10 mouse cellular contexts compared by ENCODE assay signal in genomic region chr9:71879972-71880371, GRCm38 (mm10).
DNase-seq lines count a peak whose midpoint lies in the region; ATAC-seq and TF ChIP-seq lines count a peak whose summit lies in the region.
"Had no signal": no experiment of that assay in that cellular context is flagged by ENCODE, and none has a peak within 500 bp of the region (broad histone marks: within the 10 kb centered on the region; RNA-seq: fewer than 3 reads in every experiment).

No protein-coding gene starts in this region.

- H3K27me3 ChIP-seq in kidney, embryonic 15.5 days: no peaks in the 10 kb centered on the region
- no peaks in the 10 kb centered on the region for H3K27me3 ChIP-seq in embryonic facial prominence, embryonic 11.5 days (ENCODE audit: control insufficient read depth, insufficient read depth, low read length)
- H3K27me3 ChIP-seq in hindbrain, embryonic 12.5 days: no peaks in the 10 kb centered on the region
- H3K27me3 ChIP-seq in neural tube, embryonic 13.5 days: no peaks in the 10 kb centered on the region
- no peaks in the 10 kb centered on the region for H3K27me3 ChIP-seq in heart, adult 2 months (ENCODE audit: control insufficient read depth, insufficient read depth, low read length)
- H3K27me3 ChIP-seq: limb, embryonic 12.5 days had no signal

- peak overlapping the region; percentile 25 for H3K27ac ChIP-seq in kidney, embryonic 15.5 days
- H3K27ac ChIP-seq in embryonic facial prominence, embryonic 11.5 days (replicated peaks; ENCODE audit: low read depth, low read length): 0 out of 2 replicates have a peak overlapping the region, but pooled peaks have one; percentile 25
- H3K27ac ChIP-seq in hindbrain, embryonic 12.5 days: peak overlapping the region; percentile 86
- H3K27ac ChIP-seq in neural tube, embryonic 13.5 days (replicated peaks): peak overlapping the region; percentile 84
- no peak overlapping the region for H3K27ac ChIP-seq in heart, adult 2 months
- H3K27ac ChIP-seq: limb, embryonic 12.5 days had no signal

- TF ChIP-seq EP300 in heart, adult 2 months (IDR thresholded peaks at IDR 0.05; ENCODE audit: insufficient read depth, low read depth, low read length): no peak

- intact Hi-C loops in heart, adult 2 months (cut with DNase I): loop anchor here (5.0 kb wide), 1 partner anchor 312 kb away; no protein-coding TSS in a partner anchor

- no peak overlapping the region for H3K9ac ChIP-seq in kidney, embryonic 15.5 days
- no peak overlapping the region for H3K9ac ChIP-seq in embryonic facial prominence, embryonic 11.5 days (replicated peaks; ENCODE audit: low read length)
- H3K9ac ChIP-seq in hindbrain, embryonic 12.5 days: no peak overlapping the region
- H3K9ac ChIP-seq in neural tube, embryonic 13.5 days: no peak overlapping the region
- H3K9ac ChIP-seq in heart, adult 2 months (ENCODE audit: low read depth, low read length): no peak overlapping the region
- H3K9ac ChIP-seq: limb, embryonic 12.5 days had no signal

- no peak for DNase-seq in kidney, postnatal 25 days
- DNase-seq in embryonic facial prominence, embryonic 11.5 days (ENCODE audit: low spot score): peak; percentile 45
- DNase-seq in thymus, postnatal 10 days (ENCODE audit: low spot score in 2 of 2): no peak
- no peak for DNase-seq in adrenal gland, postnatal 14 days
- no peak for DNase-seq in heart, adult 2 months
- DNase-seq: heart, postnatal 36 days had no signal

- peaks cover 10% of the 10 kb centered on the region for H3K4me1 ChIP-seq in kidney, embryonic 15.5 days
- no peaks in the 10 kb centered on the region for H3K4me1 ChIP-seq in embryonic facial prominence, embryonic 11.5 days (ENCODE audit: control insufficient read depth, insufficient read depth, low read length)
- H3K4me1 ChIP-seq in hindbrain, embryonic 12.5 days: peaks cover 39% of the 10 kb centered on the region
- peaks cover 48% of the 10 kb centered on the region for H3K4me1 ChIP-seq in neural tube, embryonic 13.5 days (replicated peaks)
- no peaks in the 10 kb centered on the region for H3K4me1 ChIP-seq in heart, adult 2 months (ENCODE audit: control insufficient read depth, insufficient read depth, low read length)

- no peaks in the 10 kb centered on the region for H3K9me3 ChIP-seq in kidney, embryonic 15.5 days (replicated peaks)
- H3K9me3 ChIP-seq in embryonic facial prominence, embryonic 11.5 days (replicated peaks; ENCODE audit: control insufficient read depth, low read length): no peaks in the 10 kb centered on the region
- no peaks in the 10 kb centered on the region for H3K9me3 ChIP-seq in hindbrain, embryonic 12.5 days (replicated peaks)
- 0 out of 2 replicates have a peak, but pooled peaks cover 2% of the 10 kb centered on the region for H3K9me3 ChIP-seq in neural tube, embryonic 13.5 days
- H3K9me3 ChIP-seq: limb, embryonic 12.5 days had no signal

- H3K79me2 ChIP-seq in heart, adult 2 months (replicated peaks; ENCODE audit: control insufficient read depth, insufficient read depth, low read length): no peaks in the 10 kb centered on the region

- no peak for TF ChIP-seq CTCF in heart, adult 2 months (IDR thresholded peaks at IDR 0.05)

- no peak for ATAC-seq in kidney, embryonic 15.5 days (replicated peaks; ENCODE audit: low FRiP score)
- no peak for ATAC-seq in embryonic facial prominence, embryonic 11.5 days (replicated peaks; ENCODE audit: insufficient number of reproducible peaks, low FRiP score, low TSS enrichment, low read depth)
- ATAC-seq in hindbrain, embryonic 12.5 days (ENCODE audit: low FRiP score): peak; percentile 65; the same call in 1 of the 2 replicates
- ATAC-seq in neural tube, embryonic 13.5 days (ENCODE audit: low read depth): 0 out of 2 replicates have a peak, but pooled peaks have one; percentile 60

- H3K4me3 ChIP-seq in kidney, embryonic 15.5 days (replicated peaks): no peak overlapping the region
- no peak overlapping the region for H3K4me3 ChIP-seq in embryonic facial prominence, embryonic 11.5 days (ENCODE audit: low read depth, low read length)
- no peak overlapping the region for H3K4me3 ChIP-seq in hindbrain, embryonic 12.5 days
- no peak overlapping the region for H3K4me3 ChIP-seq in neural tube, embryonic 13.5 days
- no peak overlapping the region for H3K4me3 ChIP-seq in heart, adult 2 months
- H3K4me3 ChIP-seq: limb, embryonic 12.5 days had no signal

- no peak overlapping the region for H3K4me2 ChIP-seq in kidney, embryonic 15.5 days
- no peak overlapping the region for H3K4me2 ChIP-seq in embryonic facial prominence, embryonic 11.5 days (ENCODE audit: low read depth, low read length)
- H3K4me2 ChIP-seq in hindbrain, embryonic 12.5 days (replicated peaks): no peak overlapping the region
- H3K4me2 ChIP-seq in neural tube, embryonic 13.5 days: no peak overlapping the region
- H3K4me2 ChIP-seq: limb, embryonic 12.5 days had no signal

- peaks cover 56% of the 10 kb centered on the region for H3K36me3 ChIP-seq in kidney, embryonic 15.5 days
- no peaks in the 10 kb centered on the region; the same call in 1 of the 2 replicates for H3K36me3 ChIP-seq in embryonic facial prominence, embryonic 11.5 days (replicated peaks; ENCODE audit: control insufficient read depth, insufficient read depth, low read depth, low read length)
- H3K36me3 ChIP-seq in hindbrain, embryonic 12.5 days: peaks cover 34% of the 10 kb centered on the region
- peaks cover 47% of the 10 kb centered on the region for H3K36me3 ChIP-seq in neural tube, embryonic 13.5 days
- H3K36me3 ChIP-seq in heart, adult 2 months (ENCODE audit: control insufficient read depth, insufficient read depth, low read length): peaks cover 5% of the 10 kb centered on the region

- WGBS in kidney, embryonic 15.5 days: 53% methylated on average over 5 of the region's 5 CpGs
- WGBS in embryonic facial prominence, embryonic 11.5 days: 32% methylated on average over 5 of the region's 5 CpGs
- 27% methylated on average over 5 of the region's 5 CpGs for WGBS in hindbrain, embryonic 12.5 days
- WGBS in neural tube, embryonic 13.5 days: 12% methylated on average over 5 of the region's 5 CpGs
- WGBS in heart, adult 2 months: 66% methylated on average over 5 of the region's 5 CpGs

- TF ChIP-seq POLR2A in heart, adult 2 months (IDR thresholded peaks at IDR 0.05; ENCODE audit: insufficient read depth, low read depth, low read length): no peak

Comparison
In these comparisons a context has a peak if more than half of its experiments do, and no peak if none do; other contexts are left out.
1. ATAC-seq: peak in hindbrain, embryonic 12.5 days (single experiment) and neural tube, embryonic 13.5 days (single experiment); none in kidney, embryonic 15.5 days (single experiment) and embryonic facial prominence, embryonic 11.5 days (single experiment).